Mouse (Mus musculus) heart, embryonic 14.5 days (tissue): Measurements from ENCODE around the gene Ddx3y. TPM values are rescaled to one million over a fixed set of nuclear protein-coding genes. Genes with fewer than 3 reads are reported as not detected.
A peak's percentile ranks its signal among the peaks of the same experiment; 100 is the strongest.

Experiments
- ATAC-seq: fragments of 200-750 bp; cut with Nextera tagmentation; 2 replicates; pipeline ENCODE4 v1.8.0; 2017; ENCODE audit warnings: low read depth, moderate TSS enrichment; ENCODE audit not compliant: insufficient number of reproducible peaks, insufficient read depth, low FRiP score
- H3K27ac ChIP-seq, 2 experiments: fragments of 200-500 bp in 1 of 2; fragments of 300-500 bp in 1 of 2; sonication (generic) in 1 of 2; replicated peaks in 1 of 2; 2 replicates each; pipeline ENCODE4 v1.5.1; 2012 to 2014; ENCODE audit warnings: low read depth in 2 of 2, low read length in 2 of 2, control low read depth in 1 of 2, mild to moderate bottlenecking in 1 of 2, mixed read lengths in 1 of 2; ENCODE audit not compliant: control insufficient read depth in 1 of 2, insufficient read depth in 1 of 2
- H3K27me3 ChIP-seq: fragments of 300-500 bp; sonication (generic); 2 replicates; pipeline ENCODE4 v1.6.1; 2014; ENCODE audit warnings: mild to moderate bottlenecking, low read length, control low read depth; ENCODE audit not compliant: control insufficient read depth, insufficient read depth
- H3K36me3 ChIP-seq: fragments of 300-500 bp; sonication (generic); 2 replicates; pipeline ENCODE4 v1.6.1; 2014; ENCODE audit warnings: mild to moderate bottlenecking, control low read depth, low read length, mixed read lengths; ENCODE audit not compliant: control insufficient read depth, insufficient read depth
- H3K4me1 ChIP-seq, 2 experiments: fragments of 200-500 bp in 1 of 2; fragments of 300-500 bp in 1 of 2; sonication (generic) in 1 of 2; 2 replicates each; pipeline ENCODE4 v1.6.1; 2012 to 2014; ENCODE audit warnings: low read length in 2 of 2, control low read depth in 1 of 2, mixed read lengths in 1 of 2; ENCODE audit not compliant: control insufficient read depth in 2 of 2, insufficient read depth in 2 of 2
- H3K4me2 ChIP-seq: fragments of 300-500 bp; sonication (generic); 2 replicates; pipeline ENCODE4 v1.6.1; 2014; ENCODE audit warnings: mild to moderate bottlenecking, low read length
- H3K4me3 ChIP-seq, 2 experiments: fragments of 200-500 bp in 1 of 2; fragments of 300-500 bp in 1 of 2; sonication (generic) in 1 of 2; 2 replicates each; pipeline ENCODE4 v1.5.1; 2012 to 2014; ENCODE audit warnings: low read length in 2 of 2, mild to moderate bottlenecking in 2 of 2, control low read depth in 1 of 2, low read depth in 1 of 2, moderate library complexity in 1 of 2; ENCODE audit not compliant: control insufficient read depth in 1 of 2, insufficient read depth in 1 of 2
- H3K9ac ChIP-seq: fragments of 300-500 bp; sonication (generic); 2 replicates; pipeline ENCODE4 v1.6.1; 2014; ENCODE audit warnings: mild to moderate bottlenecking, low read length
- H3K9me3 ChIP-seq: fragments of 300-500 bp; sonication (generic); 2 replicates; pipeline ENCODE4 v1.6.1; 2016; ENCODE audit warnings: low read length, control low read depth; ENCODE audit not compliant: control insufficient read depth
- WGBS: fragments of 180-500 bp; shearing (Covaris S2); extraction: QIAGEN DNeasy Blood & Tissue Kit; methylation state at CpG from one replicate; pipeline ENCODE4 v1.1.7; 2014; 5-methylcytosine and 5-hydroxymethylcytosine counted together
- polyA plus RNA-seq: library from polyadenylated mRNA; unstranded; fragments of >200 nt; fragmentation: Nextera tagmentation; extraction: Ambion mirVana; gene quantifications from 2 replicates; pipeline ENCODE4 v1.2.1, GENCODE M21; 2014

The Ddx3y gene
- polyA plus RNA-seq, result 35.2 TPM in 1 of 2 replicates, not detected in the other

GRCm38 (mm10) chrY:1286171-1286795 lies at the start of gene Ddx3y:
TSS of gene Ddx3y (minus strand) at chrY:1286629.
- no peaks in the 10 kb centered on the region; the same call in 1 of the 2 replicates for H3K36me3 ChIP-seq
- H3K4me3 ChIP-seq, result peak within 1 kb of the TSS; percentile 45
- peak within 1 kb of the TSS; percentile 69 to 81; a peak in 3 of 4 replicates for H3K27ac ChIP-seq
- H3K4me1 ChIP-seq, result no peaks in the 10 kb centered on the region
- 7% methylated on average over 23 of the region's 31 CpGs for WGBS
- H3K9me3 ChIP-seq, result no peaks in the 10 kb centered on the region
- H3K9ac ChIP-seq, result peak within 1 kb of the TSS; percentile 67
- H3K4me2 ChIP-seq, result peak within 1 kb of the TSS; percentile 50
- ATAC-seq, result no peak
- no peaks in the 10 kb centered on the region for H3K27me3 ChIP-seq

- Histone ChIP-seq H3K4me2 (no peak overlapping the region), H3K9me3 (no peaks in the 10 kb centered on the region), H3K27me3 (no peaks in the 10 kb centered on the region), H3K4me3 (no peak overlapping the region), H3K36me3 (no peaks in the 10 kb centered on the region), H3K4me1 (no peaks in the 10 kb centered on the region), H3K27ac (no peak overlapping the region), H3K9ac (no peak overlapping the region)
- no peak for ATAC-seq
Measured at GRCm38 (mm10) chrY:1293708-1294107, 7.3 kb upstream of the Ddx3y start.

- Histone ChIP-seq H3K27me3 (no peaks in the 10 kb centered on the region), H3K4me2 (peak overlapping the region; percentile 50), H3K4me1 (no peaks in the 10 kb centered on the region), H3K27ac (peak overlapping the region; percentile 69 to 81; a peak in 3 of 4 replicates), H3K36me3 (no peaks in the 10 kb centered on the region; the same call in 1 of the 2 replicates), H3K9ac (peak overlapping the region; percentile 67), H3K4me3 (peak overlapping the region; percentile 45), H3K9me3 (no peaks in the 10 kb centered on the region)
- WGBS, result 10% methylated on average over 7 of the region's 12 CpGs
- no peak for ATAC-seq
Measured at GRCm38 (mm10) chrY:1285735-1286134, 694 bp downstream of the Ddx3y start.

GRCm38 (mm10) chrY:1246117-1246516 lies 40.3 kb downstream of the Ddx3y start:
- WGBS, result 47% methylated on average over 4 of the region's 6 CpGs
- Histone ChIP-seq H3K4me1 (no peaks in the 10 kb centered on the region), H3K9ac (no peak overlapping the region), H3K9me3 (no peaks in the 10 kb centered on the region), H3K4me3 (peak overlapping the region in 1 of 2 experiments; percentile 47; a peak in 1 of 4 replicates), H3K36me3 (no peaks in the 10 kb centered on the region), H3K27me3 (no peaks in the 10 kb centered on the region), H3K27ac (no peak overlapping the region), H3K4me2 (peak overlapping the region; percentile 47)
- ATAC-seq, result no peak

- Histone ChIP-seq H3K9ac (peak within 1 kb of the TSS; percentile 69), H3K27ac (peak within 1 kb of the TSS; percentile 47 to 80; a peak in 3 of 4 replicates), H3K27me3 (no peaks in the 10 kb centered on the region), H3K36me3 (no peaks in the 10 kb centered on the region), H3K4me1 (no peaks in the 10 kb centered on the region), H3K4me3 (peak within 1 kb of the TSS; percentile 47 to 58), H3K9me3 (no peaks in the 10 kb centered on the region), H3K4me2 (peak within 1 kb of the TSS; percentile 53)
- no peak; the same call in 1 of the 2 replicates for ATAC-seq
- 0% methylated on average over 14 of the region's 21 CpGs for WGBS
Measured at GRCm38 (mm10) chrY:1245426-1245863, 41.0 kb downstream of the Ddx3y start, which contains the start of gene Uty. TSS of gene Uty (minus strand) at chrY:1245759.

- H3K4me2 ChIP-seq, result peak overlapping the region; percentile 53
- H3K4me1 ChIP-seq, result no peaks in the 10 kb centered on the region
- H3K36me3 ChIP-seq, result no peaks in the 10 kb centered on the region
- H3K27ac ChIP-seq, result peak overlapping the region; percentile 47 to 80; a peak in 3 of 4 replicates
- H3K27me3 ChIP-seq, result no peaks in the 10 kb centered on the region
- no peak for ATAC-seq
- H3K9me3 ChIP-seq, result no peaks in the 10 kb centered on the region
- H3K9ac ChIP-seq, result peak overlapping the region; percentile 69
- no CpG with 5 or more reads among the region's 9 CpGs for WGBS
- peak overlapping the region; percentile 47 to 58 for H3K4me3 ChIP-seq
Measured at GRCm38 (mm10) chrY:1244940-1245339, 41.5 kb downstream of the Ddx3y start.

- no peaks in the 10 kb centered on the region for H3K9me3 ChIP-seq
- H3K27ac ChIP-seq, result no peak overlapping the region
- peak overlapping the region; percentile 53 for H3K4me2 ChIP-seq
- H3K9ac ChIP-seq, result peak overlapping the region; percentile 69
- no peaks in the 10 kb centered on the region for H3K4me1 ChIP-seq
- no peaks in the 10 kb centered on the region for H3K27me3 ChIP-seq
- peak overlapping the region in 1 of 2 experiments; percentile 47; a peak in 3 of 4 replicates for H3K4me3 ChIP-seq
- ATAC-seq, result no peak
- WGBS, result 61% methylated on average over 5 of the region's 5 CpGs
- H3K36me3 ChIP-seq, result no peaks in the 10 kb centered on the region
Measured at GRCm38 (mm10) chrY:1244421-1244820, 42.0 kb downstream of the Ddx3y start.
